Mouse (Mus musculus) B cell, adult 67 days (primary cell): ENCODE data around the gene Pcyt2. TPM values are rescaled to one million over a fixed set of nuclear protein-coding genes. Genes with fewer than 3 reads are reported as not detected.

Experiments
- total RNA-seq, 2 experiments: library from RNA; stranded (reverse); gene quantifications; 4 replicates each; pipeline ENCODE4 v1.2.4; 2023

Gene Pcyt2
- 100 to 1,000 TPM; 107 to 119 TPM for total RNA-seq

GRCm38 (mm10) chr11:120617519-120618112 is at the start of gene Pcyt2:
Gene Pcyt2, minus strand, starts transcription at chr11:120617936.

GRCm38 (mm10) chr11:120661076-120661460 is 43.3 kb upstream of the Pcyt2 start, which contains the start of gene Notum:
Gene Notum, minus strand, starts transcription at chr11:120661175.

GRCm38 (mm10) chr11:120648001-120648476 is 30.3 kb upstream of the Pcyt2 start, which contains the start of gene Myadml2:
Gene Myadml2, minus strand, starts transcription at chr11:120648158.

GRCm38 (mm10) chr11:120643601-120643987 is 25.9 kb upstream of the Pcyt2 start, which contains the start of gene Pycr1:
Gene Pycr1, minus strand, starts transcription at chr11:120643769.

DNA sequence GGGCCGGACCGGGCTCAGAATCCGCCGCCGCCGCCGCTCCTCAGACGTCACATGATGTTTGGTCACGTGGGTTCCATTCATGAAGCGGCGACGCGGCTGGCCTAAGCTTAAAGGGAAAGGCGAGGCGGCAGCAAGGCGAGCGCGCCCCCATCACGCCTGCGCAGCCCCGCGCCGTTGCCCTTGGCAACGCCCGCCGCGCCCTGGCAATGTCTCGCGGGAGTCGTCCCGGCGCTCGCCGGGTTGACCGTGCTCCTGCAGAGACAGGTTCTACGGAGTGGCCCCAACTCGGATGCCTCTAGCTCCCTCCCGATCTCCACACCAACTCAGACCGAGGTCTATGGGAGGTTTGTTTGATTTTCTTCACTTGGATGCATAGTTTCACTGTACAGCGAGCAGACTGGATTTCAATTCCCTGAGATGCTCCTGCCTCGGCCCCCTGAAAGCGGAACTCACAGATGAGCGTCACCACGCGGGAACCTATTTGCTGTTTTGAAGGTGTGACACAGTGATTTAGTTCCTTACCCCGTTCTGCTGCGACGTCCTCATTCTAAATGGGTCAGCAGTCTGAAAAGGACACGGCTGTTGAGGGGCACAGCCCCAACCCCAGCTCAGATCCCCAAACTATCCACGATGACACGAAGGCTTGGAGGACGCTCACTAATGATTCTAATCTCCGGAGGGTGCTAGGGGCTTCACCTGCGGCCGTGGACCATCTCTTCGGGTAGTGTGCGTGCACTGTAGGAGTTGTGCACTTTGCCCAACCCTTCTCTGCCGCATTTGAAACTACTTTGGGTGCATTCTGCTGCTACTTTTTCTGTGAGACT is 16.0 kb upstream of the Pcyt2 start, which contains the start of gene Mafg:
Gene Mafg, minus strand, starts transcription at position 81 of the 824 bp plus-strand sequence.

DNA sequence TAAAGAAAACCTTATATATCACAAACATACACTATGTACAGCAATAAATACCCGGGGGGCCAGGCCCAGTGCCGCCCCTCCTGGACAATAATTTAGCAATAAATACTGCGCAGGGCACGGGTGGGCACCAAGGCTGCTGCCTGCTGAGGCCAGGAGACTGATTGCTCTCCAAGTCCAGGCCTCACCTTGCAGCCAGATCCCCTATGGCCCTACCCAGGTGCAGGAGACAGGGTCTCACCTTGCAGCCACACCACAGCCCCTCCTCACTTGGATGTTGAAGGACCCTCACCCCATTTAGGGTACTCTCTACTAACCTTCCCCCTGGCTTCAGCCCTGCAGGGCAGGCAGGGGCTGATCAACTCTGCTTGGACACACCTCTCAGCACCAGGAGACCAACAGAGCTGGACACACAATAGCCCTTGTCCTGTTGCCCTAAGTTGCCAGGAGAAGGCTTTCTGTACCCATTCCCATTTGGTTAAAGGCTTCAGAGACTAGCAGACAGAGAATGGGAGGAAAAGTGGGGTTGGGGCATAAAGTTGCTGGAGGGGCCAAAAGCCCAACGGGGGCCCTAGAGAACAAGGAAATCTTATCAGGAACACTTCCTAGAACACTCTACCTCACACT is 7.5 kb upstream of the Pcyt2 start, which contains the start of gene Sirt7:
Gene Sirt7, minus strand, starts transcription at position 89 of the 624 bp plus-strand sequence.

GRCm38 (mm10) chr11:120608241-120609034 is 9.3 kb downstream of the Pcyt2 start, which contains the start of gene Npb:
Gene Npb, plus strand, starts transcription at chr11:120608477.

DNA sequence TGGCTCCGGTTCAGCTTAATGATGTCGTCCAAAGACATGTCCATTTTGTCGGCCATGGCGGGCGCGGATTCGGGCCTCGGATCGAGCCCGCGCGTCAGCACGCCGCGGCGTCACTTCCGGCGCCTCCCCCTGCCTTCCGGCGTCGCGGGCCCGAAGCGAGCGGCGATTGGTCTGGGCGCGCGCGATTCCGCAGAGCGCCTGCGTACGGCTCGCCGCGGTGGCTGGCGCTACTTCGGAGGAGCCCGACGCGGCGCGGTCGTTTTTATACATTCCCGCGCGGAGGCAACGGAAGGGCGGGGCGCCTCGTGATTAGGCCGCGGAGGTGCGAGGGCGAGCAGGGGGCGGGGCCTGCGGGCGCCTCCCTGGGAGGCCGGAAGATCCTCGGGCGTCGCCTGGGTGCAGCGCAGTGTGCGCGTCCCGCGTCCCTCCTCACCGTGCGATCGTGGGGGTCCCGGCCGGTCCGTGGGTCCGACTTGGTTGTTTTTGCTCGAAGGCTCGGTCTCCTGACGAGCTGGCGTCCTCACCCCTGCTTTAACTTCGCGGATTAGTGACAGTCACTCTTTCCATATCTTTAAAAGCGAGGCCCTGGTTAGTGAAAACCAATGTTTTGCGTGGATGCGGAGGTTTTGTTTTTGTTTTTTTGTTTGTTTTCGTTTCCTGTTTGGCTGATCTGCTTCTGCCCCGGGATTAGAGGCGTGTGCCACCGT is 19.3 kb downstream of the Pcyt2 start, which contains the start of the genes Alyref and Anapc11:
Gene Alyref, minus strand, starts transcription at position 83 of the 707 bp plus-strand sequence.
Gene Anapc11, plus strand, starts transcription at position 139 of the 707 bp plus-strand sequence.

GRCm38 (mm10) chr11:120581490-120582267 is 36.1 kb downstream of the Pcyt2 start, which contains the start of gene Arhgdia:
Gene Arhgdia, minus strand, starts transcription at chr11:120581624.

DNA sequence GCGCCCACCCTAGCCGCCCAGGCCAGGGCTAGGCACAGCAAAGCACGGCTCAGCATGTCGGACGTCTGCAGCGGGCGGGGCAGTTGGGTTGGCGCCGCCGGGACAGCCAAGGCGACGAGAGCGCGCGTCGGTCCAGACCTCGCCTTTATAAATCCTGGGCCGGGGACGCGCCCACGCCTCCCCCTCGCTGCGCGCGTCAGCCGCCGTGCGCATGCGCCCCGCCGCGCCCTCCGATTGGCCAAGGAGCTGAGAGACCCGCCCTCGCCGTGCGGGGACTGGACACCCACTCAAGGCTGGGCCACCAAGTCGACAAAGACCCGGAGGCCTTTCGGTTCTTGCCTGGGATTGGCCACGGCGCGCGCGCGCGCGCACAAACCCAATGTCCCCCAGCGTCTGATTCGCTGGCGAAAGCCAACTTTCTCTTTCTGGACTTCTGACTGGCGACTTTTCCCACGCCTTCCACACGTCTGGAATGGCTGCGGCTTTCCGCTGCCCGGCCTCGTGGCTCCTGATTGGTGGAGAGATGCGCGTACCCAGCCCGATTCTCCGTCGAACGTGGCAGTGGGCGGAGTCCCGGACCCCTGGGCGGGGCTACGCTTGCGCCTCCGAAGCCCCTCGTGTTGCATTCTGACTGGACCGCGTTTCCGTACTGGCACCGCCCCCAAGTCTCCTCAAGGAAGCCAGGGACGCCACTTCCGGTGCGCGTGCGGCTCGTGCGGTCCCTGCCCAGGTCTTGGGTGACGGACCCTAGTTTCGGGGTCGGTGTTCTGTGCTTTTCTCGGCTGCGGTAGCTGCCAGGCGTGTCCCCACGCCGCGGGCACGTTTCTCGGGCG is 44.8 kb downstream of the Pcyt2 start, which contains the start of gene P4hb:
Gene P4hb, minus strand, starts transcription at position 502 of the 833 bp plus-strand sequence.

Other genes with a start within 250 kb of the Pcyt2 start
- 10 to 100 TPM; 23.1 to 23.6 TPM for gene Faap100, start 239.2 kb downstream of the Pcyt2 start, total RNA-seq
- 10 to 100 TPM; 57.3 to 70.4 TPM for gene Nploc4, start 180.2 kb downstream of the Pcyt2 start, total RNA-seq
- 10 to 100 TPM in 1 of 2 experiments, not detected in 1; 50.9 TPM for gene Tspan10, start 175.3 kb downstream of the Pcyt2 start, total RNA-seq
- gene Pde6g, start 164.4 kb downstream of the Pcyt2 start, total RNA-seq, result under 1 TPM in 1 of 2 experiments, not detected in 1; 0.32 TPM
- 1 to 10 TPM; 5.4 to 9.3 TPM for gene Oxld1, start 159.9 kb downstream of the Pcyt2 start, total RNA-seq
- gene Ccdc137, start 159.8 kb downstream of the Pcyt2 start, total RNA-seq, result 10 to 100 TPM; 37.4 to 41.2 TPM
- 10 to 100 TPM; 13.0 to 15.9 TPM for gene Arl16, start 150.3 kb downstream of the Pcyt2 start, total RNA-seq
- gene Mrpl12, start 133.3 kb downstream of the Pcyt2 start, total RNA-seq, result 10 to 100 TPM; 38.9 to 39.5 TPM
- gene Slc25a10, start 126.1 kb downstream of the Pcyt2 start, total RNA-seq, result 10 to 100 TPM; 14.7 to 15.0 TPM
- not detected for gene Gcgr, start 87.2 kb downstream of the Pcyt2 start, total RNA-seq
- 10 to 100 TPM; 40.5 to 43.6 TPM for gene Mcrip1, start 68.2 kb downstream of the Pcyt2 start, total RNA-seq
- gene Ppp1r27, start 66.8 kb downstream of the Pcyt2 start, total RNA-seq, result not detected
- 100 to 1,000 TPM; 141 to 149 TPM for gene P4hb, start 44.7 kb downstream of the Pcyt2 start, total RNA-seq
- gene Arhgdia, start 36.3 kb downstream of the Pcyt2 start, total RNA-seq, result 100 to 1,000 TPM; 520 to 527 TPM
- gene Alyref, start 19.6 kb downstream of the Pcyt2 start, total RNA-seq, result 100 to 1,000 TPM; 130 to 143 TPM
- gene Anapc11, start 19.5 kb downstream of the Pcyt2 start, total RNA-seq, result 10 to 100 TPM; 50.0 to 53.1 TPM
- gene Npb, start 9.5 kb downstream of the Pcyt2 start, total RNA-seq, result 1 to 10 TPM; 1.6 to 2.4 TPM
- 100 to 1,000 TPM; 124 to 136 TPM for gene Sirt7, start 7.3 kb upstream of the Pcyt2 start, total RNA-seq
- 10 to 100 TPM; 48.0 to 54.0 TPM for gene Mafg, start 15.7 kb upstream of the Pcyt2 start, total RNA-seq
- gene Pycr1, start 25.8 kb upstream of the Pcyt2 start, total RNA-seq, result under 1 TPM in 1 of 2 experiments, not detected in 1; 0.81 TPM
- 1 to 10 TPM in 1 of 2 experiments, not detected in 1; 1.4 TPM for gene Myadml2, start 30.2 kb upstream of the Pcyt2 start, total RNA-seq
- gene Notum, start 43.2 kb upstream of the Pcyt2 start, total RNA-seq, result not detected
- gene Aspscr1, start 55.0 kb upstream of the Pcyt2 start, total RNA-seq, result 100 to 1,000 TPM in 1 of 2 experiments, 10 to 100 TPM in 1; 97.4 to 100 TPM
- 10 to 100 TPM; 30.5 to 32.1 TPM for gene Cenpx, start 95.8 kb upstream of the Pcyt2 start, total RNA-seq
- gene Lrrc45, start 96.0 kb upstream of the Pcyt2 start, total RNA-seq, result 10 to 100 TPM; 38.6 to 46.7 TPM
- gene Rac3, start 103.5 kb upstream of the Pcyt2 start, total RNA-seq, result 1 to 10 TPM; 1.1 to 1.5 TPM
- 10 to 100 TPM; 12.1 to 18.0 TPM for gene Dcxr, start 109.3 kb upstream of the Pcyt2 start, total RNA-seq
- gene Cbr2, start 114.2 kb upstream of the Pcyt2 start, total RNA-seq, result not detected
- 10 to 100 TPM; 32.7 to 39.2 TPM for gene Hmga1b, start 144.9 kb upstream of the Pcyt2 start, total RNA-seq
- 10 to 100 TPM; 14.3 to 15.5 TPM for gene Rfng, start 166.3 kb upstream of the Pcyt2 start, total RNA-seq
- gene Gps1, start 166.3 kb upstream of the Pcyt2 start, total RNA-seq, result 10 to 100 TPM; 75.3 to 86.7 TPM
- gene Dus1l, start 178.5 kb upstream of the Pcyt2 start, total RNA-seq, result 10 to 100 TPM; 62.1 to 78.8 TPM
- gene Fasn, start 206.6 kb upstream of the Pcyt2 start, total RNA-seq, result 100 to 1,000 TPM; 107 to 111 TPM